Comparison of ENCODE assay signal across 12 mouse cellular contexts in genomic region chr19:4612181-4612961, GRCm38 (mm10). TPM values are rescaled to one million over a fixed set of nuclear protein-coding genes. Genes with fewer than 3 reads are reported as not detected.
DNase-seq lines count a peak whose midpoint lies in the region; ATAC-seq and TF ChIP-seq lines count a peak whose summit lies in the region.
"Had no signal": no experiment of that assay in that cellular context is flagged by ENCODE, and none has a peak within 500 bp of the region (broad histone marks: within the 10 kb centered on the region; RNA-seq: fewer than 3 reads in every experiment).

No protein-coding gene starts in this region.

- 92% methylated on average over 19 of the region's 19 CpGs for whole genome bisulfite sequencing in midbrain, embryonic 13.5 days
- 90% methylated on average over 19 of the region's 19 CpGs for WGBS in midbrain, postnatal 0 days
- 88% methylated on average over 19 of the region's 19 CpGs for WGBS in hindbrain, embryonic 15.5 days
- 87% methylated on average over 19 of the region's 19 CpGs for WGBS in stomach, postnatal 0 days

- peak overlapping the region; percentile 48; the same call in 1 of the 2 replicates for H3K9ac ChIP-seq in midbrain, embryonic 13.5 days (replicated peaks)
- H3K9ac ChIP-seq in midbrain, postnatal 0 days (replicated peaks; ENCODE audit: low read length, poor library complexity, severe bottlenecking), result no peak overlapping the region
- no peak overlapping the region for H3K9ac ChIP-seq in hindbrain, embryonic 15.5 days
- no peak overlapping the region for H3K9ac ChIP-seq in stomach, postnatal 0 days (ENCODE audit: low read length)
- H3K9ac ChIP-seq: kidney, embryonic 15.5 days had no signal

- H3K36me3 ChIP-seq in midbrain, embryonic 13.5 days, result peaks cover 41% of the 10 kb centered on the region
- H3K36me3 ChIP-seq in midbrain, postnatal 0 days (ENCODE audit: insufficient read depth, low read length), result peaks cover 30% of the 10 kb centered on the region
- peaks cover 20% of the 10 kb centered on the region for H3K36me3 ChIP-seq in hindbrain, embryonic 15.5 days
- peaks cover 7% of the 10 kb centered on the region; the same call in 1 of the 2 replicates for H3K36me3 ChIP-seq in stomach, postnatal 0 days (ENCODE audit: control insufficient read depth, insufficient read depth, low read length)

- no peak for TF ChIP-seq CTCF in midbrain, postnatal 0 days (IDR thresholded peaks at IDR 0.05)
- no peak for TF ChIP-seq CTCF in stomach, postnatal 0 days (IDR thresholded peaks at IDR 0.05; ENCODE audit: low read depth)

- H3K4me3 ChIP-seq in midbrain, embryonic 13.5 days (replicated peaks), result no peak overlapping the region
- no peak overlapping the region for H3K4me3 ChIP-seq in midbrain, postnatal 0 days (ENCODE audit: low read depth, low read length)
- no peak overlapping the region for H3K4me3 ChIP-seq in hindbrain, embryonic 15.5 days
- H3K4me3 ChIP-seq in stomach, postnatal 0 days (ENCODE audit: low read depth, low read length), result no peak overlapping the region
- H3K4me3 ChIP-seq: kidney, embryonic 15.5 days had no signal

- DNase-seq in frontal cortex, postnatal 10 days (ENCODE audit: low spot score in 2 of 2), result peak; percentile 16 to 17
- no peak for DNase-seq in frontal cortex, adult 2 months (ENCODE audit: extremely low spot score in 1 of 2, low spot score in 1 of 2)
- no peak for DNase-seq in midbrain, postnatal 0 days (ENCODE audit: low spot score)
- peak; percentile 37 for DNase-seq in stomach, postnatal 0 days (ENCODE audit: low spot score)
- no peak for DNase-seq in retina, embryonic 14.5 days (ENCODE audit: low spot score)
- DNase-seq: cerebellum, adult 9-10 months; gastrocnemius, postnatal 25 days; right cerebral cortex, adult 18-20 months had no signal

- H3K27ac ChIP-seq in midbrain, embryonic 13.5 days, result no peak overlapping the region
- no peak overlapping the region for H3K27ac ChIP-seq in midbrain, postnatal 0 days (ENCODE audit: low read depth, low read length)
- H3K27ac ChIP-seq in hindbrain, embryonic 15.5 days (replicated peaks), result no peak overlapping the region
- no peak overlapping the region for H3K27ac ChIP-seq in stomach, postnatal 0 days (replicated peaks)
- H3K27ac ChIP-seq: kidney, embryonic 15.5 days had no signal

- no peak for TF ChIP-seq EP300 in stomach, postnatal 0 days (optimal IDR thresholded peaks at IDR 0.05)

- no peaks in the 10 kb centered on the region for H3K9me3 ChIP-seq in midbrain, embryonic 13.5 days
- H3K9me3 ChIP-seq in midbrain, postnatal 0 days (ENCODE audit: low read length), result no peaks in the 10 kb centered on the region
- no peaks in the 10 kb centered on the region for H3K9me3 ChIP-seq in hindbrain, embryonic 15.5 days
- H3K9me3 ChIP-seq in stomach, postnatal 0 days (ENCODE audit: control insufficient read depth, low read length), result no peaks in the 10 kb centered on the region
- H3K9me3 ChIP-seq: kidney, embryonic 15.5 days had no signal

- ATAC-seq in midbrain, embryonic 13.5 days, result no peak
- ATAC-seq in midbrain, postnatal 0 days (ENCODE audit: low FRiP score), result no peak
- ATAC-seq in hindbrain, embryonic 15.5 days (ENCODE audit: low FRiP score, low read depth), result no peak
- no peak for ATAC-seq in stomach, postnatal 0 days (ENCODE audit: low FRiP score, low TSS enrichment)

- peaks cover 41% of the 10 kb centered on the region for H3K4me1 ChIP-seq in midbrain, embryonic 13.5 days (replicated peaks)
- peaks cover 14% of the 10 kb centered on the region; the same call in 1 of the 2 replicates for H3K4me1 ChIP-seq in midbrain, postnatal 0 days (ENCODE audit: insufficient read depth, low read length)
- peaks cover 39% of the 10 kb centered on the region for H3K4me1 ChIP-seq in hindbrain, embryonic 15.5 days (replicated peaks)
- H3K4me1 ChIP-seq in stomach, postnatal 0 days (replicated peaks; ENCODE audit: control insufficient read depth, insufficient read depth), result 0 out of 2 replicates have a peak, but pooled peaks cover 2% of the 10 kb centered on the region

- peak overlapping the region; percentile 77; the same call in 1 of the 2 replicates for H3K4me2 ChIP-seq in midbrain, embryonic 13.5 days (replicated peaks)
- no peak overlapping the region for H3K4me2 ChIP-seq in midbrain, postnatal 0 days (ENCODE audit: low read depth, low read length, poor library complexity, severe bottlenecking)
- peak overlapping the region; percentile 91 for H3K4me2 ChIP-seq in hindbrain, embryonic 15.5 days
- no peak overlapping the region for H3K4me2 ChIP-seq in stomach, postnatal 0 days (replicated peaks; ENCODE audit: low read depth)
- H3K4me2 ChIP-seq: liver, embryonic 11.5 days had no signal

- 0 out of 2 replicates have a peak, but pooled peaks cover 4% of the 10 kb centered on the region for H3K27me3 ChIP-seq in midbrain, embryonic 13.5 days
- H3K27me3 ChIP-seq in midbrain, postnatal 0 days (ENCODE audit: insufficient read depth, low read length), result no peaks in the 10 kb centered on the region
- no peaks in the 10 kb centered on the region for H3K27me3 ChIP-seq in hindbrain, embryonic 15.5 days
- H3K27me3 ChIP-seq in stomach, postnatal 0 days (ENCODE audit: control insufficient read depth, insufficient read depth, low read length), result no peaks in the 10 kb centered on the region
- H3K27me3 ChIP-seq: kidney, embryonic 15.5 days had no signal

RNA-seq across cellular contexts. Expression of gene Lrfn4, which starts 3.1 kb away (rescaled TPM):
- 31.8 and 33.5 TPM in 2 replicates for polyA plus RNA-seq in frontal cortex, adult 2 months (2012; rRNA removed)
- 8.8 and 10.1 TPM in 2 replicates for polyA plus RNA-seq in midbrain, embryonic 13.5 days (2015; fragmentation: Nextera tagmentation; extraction: Ambion mirVana)
- 164 TPM in 2 replicates for total RNA-seq in midbrain, postnatal 0 days (2014; rRNA removed)
- polyA plus RNA-seq in midbrain, postnatal 0 days (2015; fragmentation: Nextera tagmentation; extraction: Ambion mirVana), result 15.4 and 17.1 TPM in 2 replicates
- 13.2 and 14.7 TPM in 2 replicates for polyA plus RNA-seq in hindbrain, embryonic 15.5 days (2015; fragmentation: Nextera tagmentation; extraction: Ambion mirVana)
- 4.3 and 5.0 TPM in 2 replicates for polyA plus RNA-seq in stomach, postnatal 0 days (2015; fragmentation: Nextera tagmentation; extraction: Ambion mirVana)

RNA-seq across cellular contexts. Expression of gene Rce1, which starts 13.1 kb away (rescaled TPM):
- 49.4 and 54.8 TPM in 2 replicates for polyA plus RNA-seq in frontal cortex, adult 2 months (2012; rRNA removed)
- 56.8 and 59.9 TPM in 2 replicates for polyA plus RNA-seq in midbrain, embryonic 13.5 days (2015; fragmentation: Nextera tagmentation; extraction: Ambion mirVana)
- 74.9 and 85.1 TPM in 2 replicates for total RNA-seq in midbrain, postnatal 0 days (2014; rRNA removed)
- 43.3 and 46.7 TPM in 2 replicates for polyA plus RNA-seq in midbrain, postnatal 0 days (2015; fragmentation: Nextera tagmentation; extraction: Ambion mirVana)
- polyA plus RNA-seq in hindbrain, embryonic 15.5 days (2015; fragmentation: Nextera tagmentation; extraction: Ambion mirVana), result 50.6 and 54.2 TPM in 2 replicates
- polyA plus RNA-seq in stomach, postnatal 0 days (2015; fragmentation: Nextera tagmentation; extraction: Ambion mirVana), result 46.4 and 49.4 TPM in 2 replicates

Comparison
In these comparisons a context has a peak if more than half of its experiments do, and no peak if none do; other contexts are left out.
1. DNase-seq: peak in frontal cortex, postnatal 10 days (2 of 2) and stomach, postnatal 0 days (single experiment); none in frontal cortex, adult 2 months (0 of 2), midbrain, postnatal 0 days (single experiment) and retina, embryonic 14.5 days (single experiment).
2. H3K4me2 ChIP-seq: peak in midbrain, embryonic 13.5 days (single experiment) and hindbrain, embryonic 15.5 days (single experiment); none in midbrain, postnatal 0 days (single experiment) and stomach, postnatal 0 days (single experiment).